Mouse (Mus musculus): ENCODE data around the gene Prim2. TPM values are rescaled to one million over a fixed set of nuclear protein-coding genes. Genes with fewer than 3 reads are reported as not detected.

The Prim2 gene
- polyA plus RNA-seq (2012) = 0.91 and 1.5 TPM in 2 replicates

- Histone ChIP-seq H3K4me1 (ENCODE audit: control insufficient read depth) (peaks cover 71% of the 10 kb centered on the region), H3K4me3 (replicated peaks) (peak within 1 kb of the TSS; percentile 73), H3K9me3 (ENCODE audit: control insufficient read depth, low read length) (no peaks in the 10 kb centered on the region), H3K27me3 (ENCODE audit: control insufficient read depth) (peaks cover 8% of the 10 kb centered on the region), H3K36me3 (ENCODE audit: control insufficient read depth) (peaks cover 40% of the 10 kb centered on the region)
- TF ChIP-seq GATA1 (IDR thresholded peaks at IDR 0.05; ENCODE audit: low read length) (no peak), TAL1 (IDR thresholded peaks at IDR 0.05; ENCODE audit: low read length) (no peak)
Observed at GRCm38 (mm10) chr1:33669708-33670141, at the start of gene Prim2. Prim2 (minus strand) TSS chr1:33669795.

GRCm38 (mm10) chr1:33717636-33718035 lies 48.0 kb upstream of the Prim2 start:
- Histone ChIP-seq H3K4me1 (ENCODE audit: control insufficient read depth) (peaks cover 22% of the 10 kb centered on the region), H3K36me3 (ENCODE audit: control insufficient read depth) (peaks cover 8% of the 10 kb centered on the region), H3K27me3 (ENCODE audit: control insufficient read depth) (peaks cover 26% of the 10 kb centered on the region), H3K9me3 (ENCODE audit: control insufficient read depth, low read length) (no peaks in the 10 kb centered on the region), H3K4me3 (replicated peaks) (no peak overlapping the region)
- TF ChIP-seq TAL1 (IDR thresholded peaks at IDR 0.05; ENCODE audit: low read length) (no peak), GATA1 (IDR thresholded peaks at IDR 0.05; ENCODE audit: low read length) (no peak)

- Histone ChIP-seq H3K9me3 (ENCODE audit: control insufficient read depth, low read length) (no peaks in the 10 kb centered on the region), H3K36me3 (ENCODE audit: control insufficient read depth) (no peaks in the 10 kb centered on the region), H3K27me3 (ENCODE audit: control insufficient read depth) (peaks cover 13% of the 10 kb centered on the region), H3K4me3 (replicated peaks) (no peak overlapping the region), H3K4me1 (ENCODE audit: control insufficient read depth) (peaks cover 9% of the 10 kb centered on the region)
- TF ChIP-seq TAL1 (IDR thresholded peaks at IDR 0.05; ENCODE audit: low read length) (no peak), GATA1 (IDR thresholded peaks at IDR 0.05; ENCODE audit: low read length) (no peak)
Observed at GRCm38 (mm10) chr1:33714796-33715195, 45.2 kb upstream of the Prim2 start.

GRCm38 (mm10) chr1:33712026-33712425 lies 42.4 kb upstream of the Prim2 start:
- peaks cover 7% of the 10 kb centered on the region for H3K4me1 ChIP-seq (ENCODE audit: control insufficient read depth)
- H3K4me3 ChIP-seq (replicated peaks) = no peak overlapping the region
- TF ChIP-seq GATA1 (IDR thresholded peaks at IDR 0.05; ENCODE audit: low read length) (no peak), TAL1 (IDR thresholded peaks at IDR 0.05; ENCODE audit: low read length) (no peak)
- no peaks in the 10 kb centered on the region for H3K36me3 ChIP-seq (ENCODE audit: control insufficient read depth)
- peaks cover 10% of the 10 kb centered on the region for H3K27me3 ChIP-seq (ENCODE audit: control insufficient read depth)
- H3K9me3 ChIP-seq (ENCODE audit: control insufficient read depth, low read length) = no peaks in the 10 kb centered on the region

- H3K36me3 ChIP-seq (ENCODE audit: control insufficient read depth) = no peaks in the 10 kb centered on the region
- H3K4me3 ChIP-seq (replicated peaks) = no peak overlapping the region
- peaks cover 4% of the 10 kb centered on the region for H3K27me3 ChIP-seq (ENCODE audit: control insufficient read depth)
- H3K4me1 ChIP-seq (ENCODE audit: control insufficient read depth) = peaks cover 7% of the 10 kb centered on the region
- H3K9me3 ChIP-seq (ENCODE audit: control insufficient read depth, low read length) = no peaks in the 10 kb centered on the region
- TF ChIP-seq TAL1 (IDR thresholded peaks at IDR 0.05; ENCODE audit: low read length) (no peak), GATA1 (IDR thresholded peaks at IDR 0.05; ENCODE audit: low read length) (no peak)
Observed at GRCm38 (mm10) chr1:33709615-33710014, 40.0 kb upstream of the Prim2 start.

- TF ChIP-seq GATA1 (IDR thresholded peaks at IDR 0.05; ENCODE audit: low read length) (no peak), TAL1 (IDR thresholded peaks at IDR 0.05; ENCODE audit: low read length) (no peak)
- no peaks in the 10 kb centered on the region for H3K4me1 ChIP-seq (ENCODE audit: control insufficient read depth)
- H3K27me3 ChIP-seq (ENCODE audit: control insufficient read depth) = no peaks in the 10 kb centered on the region
- no peaks in the 10 kb centered on the region for H3K36me3 ChIP-seq (ENCODE audit: control insufficient read depth)
- no peaks in the 10 kb centered on the region; the same call in 1 of the 2 replicates for H3K9me3 ChIP-seq (ENCODE audit: control insufficient read depth, low read length)
- H3K4me3 ChIP-seq (replicated peaks) = no peak overlapping the region
Observed at GRCm38 (mm10) chr1:33701244-33701643, 31.6 kb upstream of the Prim2 start.

- no peaks in the 10 kb centered on the region for H3K36me3 ChIP-seq (ENCODE audit: control insufficient read depth)
- TF ChIP-seq GATA1 (IDR thresholded peaks at IDR 0.05; ENCODE audit: low read length) = no peak
- no peak for TF ChIP-seq TAL1 (IDR thresholded peaks at IDR 0.05; ENCODE audit: low read length)
- no peaks in the 10 kb centered on the region for H3K9me3 ChIP-seq (ENCODE audit: control insufficient read depth, low read length)
- H3K4me3 ChIP-seq (replicated peaks) = no peak overlapping the region
- H3K27me3 ChIP-seq (ENCODE audit: control insufficient read depth) = no peaks in the 10 kb centered on the region
- H3K4me1 ChIP-seq (ENCODE audit: control insufficient read depth) = no peaks in the 10 kb centered on the region
Observed at GRCm38 (mm10) chr1:33696016-33696415, 26.4 kb upstream of the Prim2 start.

GRCm38 (mm10) chr1:33693893-33694292 lies 24.3 kb upstream of the Prim2 start:
- Histone ChIP-seq H3K36me3 (ENCODE audit: control insufficient read depth) (no peaks in the 10 kb centered on the region), H3K4me1 (ENCODE audit: control insufficient read depth) (no peaks in the 10 kb centered on the region), H3K27me3 (ENCODE audit: control insufficient read depth) (no peaks in the 10 kb centered on the region), H3K4me3 (replicated peaks) (no peak overlapping the region), H3K9me3 (ENCODE audit: control insufficient read depth, low read length) (no peaks in the 10 kb centered on the region)
- TF ChIP-seq TAL1 (IDR thresholded peaks at IDR 0.05; ENCODE audit: low read length) = no peak
- no peak for TF ChIP-seq GATA1 (IDR thresholded peaks at IDR 0.05; ENCODE audit: low read length)

- Histone ChIP-seq H3K4me3 (replicated peaks) (no peak overlapping the region), H3K9me3 (ENCODE audit: control insufficient read depth, low read length) (no peaks in the 10 kb centered on the region), H3K27me3 (ENCODE audit: control insufficient read depth) (no peaks in the 10 kb centered on the region; the same call in none of the 2 replicates), H3K36me3 (ENCODE audit: control insufficient read depth) (no peaks in the 10 kb centered on the region), H3K4me1 (ENCODE audit: control insufficient read depth) (no peaks in the 10 kb centered on the region)
- TF ChIP-seq TAL1 (IDR thresholded peaks at IDR 0.05; ENCODE audit: low read length) = no peak
- no peak for TF ChIP-seq GATA1 (IDR thresholded peaks at IDR 0.05; ENCODE audit: low read length)
Observed at GRCm38 (mm10) chr1:33690087-33690448, 20.5 kb upstream of the Prim2 start.
